Mouse (Mus musculus) MEL-GATA-1-ER (cell line): ENCODE results near the gene Slc25a45.
A peak's percentile ranks its signal among the peaks of the same experiment; 100 is the strongest.

ENCODE experiments used
- DNase-seq: peaks from one replicate; pipeline ENCODE4 v3.0.0-alpha.2; 2012; ENCODE audit warnings: low read depth; ENCODE audit errors: extremely low read depth

The Slc25a45 gene

DNA sequence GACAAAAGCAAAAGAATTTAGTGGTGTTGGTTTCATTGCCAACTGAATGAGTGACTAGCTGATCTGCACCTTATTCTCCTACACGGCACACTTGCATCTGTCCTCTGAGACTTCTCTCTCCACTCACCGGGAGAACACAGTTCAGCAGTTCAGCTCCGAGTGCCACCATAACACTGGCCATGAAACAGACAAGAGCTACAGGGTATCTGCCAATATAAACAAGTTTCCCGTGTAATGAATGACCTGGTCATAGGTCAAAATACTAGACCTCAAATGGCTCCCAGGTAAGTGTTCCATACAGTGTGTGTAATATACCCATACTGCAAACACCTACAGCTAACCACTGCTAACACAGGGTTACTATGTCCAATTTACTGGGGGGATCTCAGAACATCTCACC is 11.6 kb downstream of the Slc25a45 start:
- no peak for DNase-seq

GRCm38 (mm10) chr19:5891521-5892258 is 14.1 kb downstream of the Slc25a45 start:
- no peak for DNase-seq

GRCm38 (mm10) chr19:5892262-5892661 is 14.7 kb downstream of the Slc25a45 start:
- DNase-seq: no peak

- DNase-seq: no peak
These were observed 15.1 kb downstream of the Slc25a45 start for GRCm38 (mm10) chr19:5892735-5893134.

GRCm38 (mm10) chr19:5893282-5894001 is 15.8 kb downstream of the Slc25a45 start:
- DNase-seq: no peak

- DNase-seq: peak; percentile 86
These were observed 16.5 kb downstream of the Slc25a45 start, which contains the start of gene Tigd3 for GRCm38 (mm10) chr19:5894002-5894678. Gene Tigd3, minus strand, starts transcription at chr19:5894149.

- DNase-seq: no peak
These were observed 29.7 kb downstream of the Slc25a45 start for GRCm38 (mm10) chr19:5907275-5907674.

DNA sequence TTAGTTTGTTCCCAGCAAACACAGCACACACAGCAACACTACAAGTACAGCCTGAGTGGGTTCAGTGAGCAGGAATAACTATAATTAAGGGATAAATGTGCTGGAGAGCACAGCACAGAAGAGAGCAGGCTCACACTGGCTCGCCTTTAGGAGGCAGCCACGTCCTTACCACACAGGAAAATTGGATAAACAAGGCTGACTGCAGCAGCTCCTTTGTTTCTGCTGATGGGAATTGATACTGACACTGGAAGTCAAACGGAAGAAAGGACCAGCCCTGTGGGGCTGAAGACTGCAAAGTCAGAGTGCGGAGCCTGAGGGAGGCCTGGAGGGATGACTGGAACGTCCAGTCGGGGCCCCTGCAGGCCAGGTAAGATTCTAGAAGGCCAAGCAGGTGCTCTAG is 32.6 kb downstream of the Slc25a45 start:
- no peak for DNase-seq

DNA sequence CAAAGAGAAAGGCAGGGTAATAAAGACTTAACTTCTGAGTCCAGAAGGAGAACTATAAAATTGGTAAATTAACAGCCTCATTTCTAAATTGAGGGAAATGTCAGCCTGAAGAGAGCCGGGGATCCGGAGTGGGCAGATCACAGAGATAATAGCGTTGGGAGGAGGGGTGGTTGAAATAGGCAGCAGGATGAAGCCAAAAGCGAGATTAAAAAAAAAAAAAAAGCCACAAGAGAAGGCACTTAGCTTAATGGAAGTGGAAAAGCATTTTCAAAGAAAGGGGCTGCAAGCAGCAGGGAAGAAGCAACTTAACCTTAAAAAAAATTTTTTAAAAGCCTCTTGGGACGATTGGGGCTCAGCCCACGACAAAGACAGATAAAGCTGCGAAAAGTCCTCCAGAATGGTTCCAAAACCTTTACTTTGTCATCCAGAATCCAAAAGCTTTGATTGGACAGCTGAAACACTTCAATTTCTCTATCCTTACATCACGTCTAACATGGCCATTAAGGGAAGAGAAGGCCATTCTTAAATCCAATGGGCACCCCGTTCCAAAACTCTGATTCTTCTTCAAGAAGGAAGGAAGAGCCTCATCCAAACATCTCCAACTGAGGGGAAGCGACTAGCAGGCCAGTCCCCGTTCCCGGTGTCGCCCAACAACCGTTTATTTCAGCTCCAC is 34.0 kb downstream of the Slc25a45 start:
- peak; percentile 45 for DNase-seq

DNA sequence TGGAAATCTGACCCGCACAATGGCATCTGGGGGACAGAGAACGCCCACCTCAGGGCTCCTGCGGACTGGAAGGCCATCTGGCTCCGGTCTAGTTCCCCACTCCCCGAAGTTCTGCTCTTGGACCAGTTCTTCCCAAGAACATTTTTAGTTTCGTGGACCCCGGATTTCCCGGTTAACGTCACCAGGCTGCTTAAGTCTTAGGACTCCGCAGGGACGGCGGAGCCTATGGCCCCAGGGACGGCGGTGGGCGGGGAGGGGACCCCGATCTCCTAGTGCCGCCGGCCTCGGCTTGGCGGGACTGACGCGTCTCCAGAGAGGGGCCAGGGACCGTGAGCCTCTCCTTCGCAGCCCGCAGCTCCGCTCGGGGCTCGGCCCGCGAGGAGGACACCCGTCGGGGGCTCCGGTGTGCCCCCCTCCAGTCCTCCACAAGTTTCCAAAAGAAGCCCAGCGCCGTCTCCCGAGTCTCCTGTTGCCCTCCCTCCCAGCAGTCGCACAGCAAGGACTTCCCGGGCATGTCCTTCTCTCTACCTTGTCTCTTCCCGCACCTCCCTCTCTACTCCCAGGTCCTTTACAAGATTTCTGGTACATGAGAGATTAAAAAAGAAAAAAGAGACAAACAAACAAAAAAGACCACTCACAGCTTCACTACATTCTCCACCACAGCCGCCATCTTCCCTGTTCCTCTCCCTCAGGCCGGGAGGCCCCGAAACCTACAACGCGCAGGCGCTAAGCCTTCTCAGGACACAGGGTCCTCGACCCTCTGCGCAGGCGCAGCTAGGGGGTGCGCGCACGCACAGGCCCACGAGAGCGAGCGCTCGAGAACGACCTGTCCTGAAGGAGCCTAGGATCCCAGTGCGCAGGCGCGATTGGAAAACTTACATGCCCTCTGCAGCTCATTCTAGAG is 34.7 kb downstream of the Slc25a45 start:
- DNase-seq: peak; percentile 95

DNA sequence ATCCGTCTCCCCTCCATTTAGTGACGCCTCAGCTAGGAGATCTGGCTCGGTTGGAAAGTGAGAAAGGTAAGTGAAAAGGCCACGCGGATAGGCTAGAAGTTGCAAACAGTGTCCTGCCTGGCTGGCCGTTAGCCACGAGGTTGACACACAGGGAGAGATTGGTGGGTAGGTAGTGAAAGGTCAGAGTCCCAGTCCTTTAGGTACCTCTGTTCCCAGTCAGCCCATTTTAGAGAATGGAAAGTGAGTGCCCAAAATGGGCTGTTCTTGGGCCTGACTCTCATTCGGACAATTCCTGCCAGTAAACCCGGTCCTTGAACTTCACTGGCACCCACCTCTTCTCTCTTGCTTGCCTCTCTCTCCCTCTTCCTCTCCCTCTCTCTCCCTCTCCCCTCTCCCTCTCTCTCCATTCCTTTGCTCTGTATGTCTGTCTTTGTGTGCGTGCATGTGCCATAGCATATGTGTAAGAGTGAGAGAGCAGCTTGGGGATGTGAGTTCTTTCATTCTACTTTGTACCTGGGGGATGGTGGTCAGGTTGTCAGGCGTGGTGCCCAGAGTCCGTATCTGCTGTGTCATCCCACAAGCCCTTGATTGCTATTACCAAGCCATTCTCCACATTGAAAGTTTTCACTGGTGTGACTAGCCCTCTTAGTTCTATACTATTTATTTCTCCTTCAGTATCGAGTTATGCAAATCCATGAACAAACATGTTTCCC is 35.6 kb downstream of the Slc25a45 start, which contains the start of gene Dpf2:
TSS of gene Dpf2 (minus strand) at position 4 of the 713 bp plus-strand sequence.
- no peak for DNase-seq

DNA sequence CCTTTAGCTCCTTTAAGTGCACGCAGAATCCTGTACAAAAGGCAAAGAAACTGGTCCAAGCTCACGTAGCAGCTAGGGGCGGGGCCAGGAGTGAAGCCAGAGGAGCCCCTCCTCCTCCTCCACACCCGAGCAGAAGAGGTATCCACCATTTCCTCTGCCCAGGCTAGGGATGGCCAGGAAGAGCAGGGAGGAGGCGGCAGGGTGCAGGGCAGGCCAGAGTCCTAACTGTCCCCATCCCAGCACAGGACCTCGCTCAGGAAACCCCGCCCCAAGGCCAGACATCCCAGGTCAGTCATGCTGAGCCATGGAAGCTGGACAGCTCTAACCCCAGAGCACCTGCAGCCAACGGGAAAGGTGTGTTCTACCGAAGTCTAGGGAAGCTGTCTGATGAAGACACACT is 44.1 kb downstream of the Slc25a45 start:
- DNase-seq: peak; percentile 26

DNA sequence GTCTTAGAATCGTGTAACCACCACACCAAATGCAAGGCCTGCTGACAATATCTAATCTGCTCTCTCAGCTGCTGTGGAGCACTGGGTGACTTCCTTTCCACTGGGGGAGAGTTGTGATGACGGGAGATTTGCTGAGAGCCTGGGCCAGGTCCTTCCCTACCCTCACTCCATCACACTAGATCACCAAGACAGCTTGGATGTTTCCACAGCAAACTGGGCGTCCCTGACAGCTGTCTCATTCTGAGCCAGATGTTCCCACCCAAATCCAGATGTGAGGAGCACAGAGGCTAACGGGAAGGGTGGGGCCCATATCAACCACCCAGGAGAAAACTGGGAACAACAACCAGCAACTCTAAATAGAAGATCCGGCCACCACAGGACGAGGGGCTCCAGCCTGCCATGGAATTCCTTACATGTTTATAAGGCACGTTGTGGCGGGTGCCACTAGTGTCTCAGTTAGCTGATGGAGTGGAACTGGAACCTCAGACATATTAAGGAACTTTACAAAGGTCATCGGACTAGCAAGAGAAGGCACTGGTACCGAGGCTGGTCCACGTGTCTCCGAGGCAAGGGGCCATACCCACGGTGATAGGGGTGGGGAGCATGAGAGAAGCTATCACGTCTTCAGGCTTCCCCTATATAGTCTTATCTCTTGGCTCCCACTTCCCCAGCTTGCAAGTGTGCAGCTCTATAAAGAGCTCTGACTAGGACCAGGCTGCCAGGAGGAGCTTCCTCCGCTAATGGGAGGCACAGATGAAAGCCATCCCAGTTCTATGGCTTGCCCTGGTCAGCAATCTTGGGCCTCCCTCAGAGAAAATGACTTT is 44.7 kb downstream of the Slc25a45 start:
- peak; percentile 92 for DNase-seq

- no peak for DNase-seq
These were observed 45.4 kb downstream of the Slc25a45 start for GRCm38 (mm10) chr19:5922963-5923362.

DNA sequence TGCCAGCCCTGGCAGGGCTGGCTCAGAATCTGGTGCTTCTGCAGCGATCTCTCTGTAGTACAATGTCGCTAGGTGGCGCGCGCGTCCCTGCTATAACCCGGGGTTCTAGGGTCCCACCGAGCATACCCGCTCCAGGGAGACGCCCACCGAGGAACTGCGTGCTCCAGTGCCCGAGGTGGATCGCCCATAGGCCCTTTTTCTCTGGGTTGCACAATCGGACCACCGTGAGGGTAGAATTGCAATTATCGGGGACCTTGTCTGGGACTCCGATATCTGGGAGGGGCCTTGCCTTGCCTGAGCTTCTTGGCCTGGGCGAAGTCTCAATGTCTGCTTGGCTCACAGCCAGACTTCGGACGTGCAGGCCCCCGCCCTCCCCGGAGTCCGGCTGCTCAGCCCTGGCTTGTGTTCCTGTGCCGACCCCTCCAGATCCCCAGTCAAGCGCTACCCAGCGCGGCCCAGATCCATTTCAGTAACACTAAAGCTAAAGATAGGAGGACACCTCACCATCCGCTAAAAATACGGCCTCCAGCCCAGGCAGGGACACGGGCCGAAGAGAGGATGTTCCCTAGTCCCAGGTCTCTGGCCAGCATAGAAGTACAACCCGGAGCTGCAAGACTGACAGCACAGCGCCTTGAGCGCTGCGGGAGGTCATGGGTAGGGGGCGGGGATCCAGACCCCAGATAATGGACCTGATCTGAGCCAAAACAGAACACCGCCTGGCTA is 46.5 kb downstream of the Slc25a45 start:
- DNase-seq: peak; percentile 76

- DNase-seq: peak; percentile 87
These were observed 47.1 kb downstream of the Slc25a45 start, which contains the start of gene Cdc42ep2 for GRCm38 (mm10) chr19:5924713-5925093. Gene Cdc42ep2, minus strand, starts transcription at chr19:5924816.

DNA sequence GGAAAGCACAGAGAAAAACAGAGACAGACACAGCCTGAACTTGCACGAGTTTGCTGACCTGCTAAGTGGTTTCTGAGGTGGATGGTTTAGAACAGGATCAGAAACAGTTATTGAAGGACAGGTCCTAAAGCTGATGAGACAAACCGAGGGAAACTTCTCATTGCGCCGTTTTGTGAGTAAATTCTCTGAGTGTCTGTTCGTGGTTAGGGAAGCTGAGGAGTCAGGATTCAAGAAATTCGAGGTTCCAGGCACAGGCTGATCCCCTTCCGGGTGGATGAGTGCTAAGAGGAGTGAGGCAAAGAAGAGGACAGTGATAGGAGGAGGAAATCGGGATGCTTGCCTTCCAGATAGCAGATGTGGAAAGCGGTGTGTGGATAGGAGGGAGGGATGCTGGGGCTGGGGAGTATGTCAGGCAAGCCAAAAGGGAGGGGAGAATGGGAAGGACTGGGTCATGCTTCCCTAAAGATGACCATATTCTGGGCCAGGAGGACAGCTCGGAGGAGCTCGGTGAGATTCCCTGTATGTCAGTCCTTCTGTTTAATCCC is 47.8 kb downstream of the Slc25a45 start:
- no peak for DNase-seq

DNA sequence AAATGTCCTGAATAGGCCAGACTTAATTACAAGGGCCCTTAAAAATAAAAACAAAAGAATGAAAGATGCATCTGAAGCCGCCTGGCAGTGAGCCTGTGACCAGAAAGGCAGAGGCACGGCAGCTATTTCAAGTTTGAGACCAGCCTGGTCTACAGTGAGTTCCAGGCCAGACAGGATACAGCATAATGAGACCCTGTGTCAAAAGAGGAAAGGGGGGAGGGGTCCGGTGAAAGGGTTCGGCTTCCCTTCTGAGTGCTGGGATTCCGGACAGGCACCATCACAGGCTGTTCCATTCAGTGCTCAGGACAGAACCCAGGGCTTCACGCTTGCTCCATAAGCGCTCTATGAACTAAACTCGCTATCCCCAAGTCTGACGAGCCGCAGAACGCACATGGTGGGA is 49.4 kb downstream of the Slc25a45 start:
- DNase-seq: no peak
